Mouse (Mus musculus): ENCODE measurements around the gene Arhgap10.

Arhgap10 gene

DNA sequence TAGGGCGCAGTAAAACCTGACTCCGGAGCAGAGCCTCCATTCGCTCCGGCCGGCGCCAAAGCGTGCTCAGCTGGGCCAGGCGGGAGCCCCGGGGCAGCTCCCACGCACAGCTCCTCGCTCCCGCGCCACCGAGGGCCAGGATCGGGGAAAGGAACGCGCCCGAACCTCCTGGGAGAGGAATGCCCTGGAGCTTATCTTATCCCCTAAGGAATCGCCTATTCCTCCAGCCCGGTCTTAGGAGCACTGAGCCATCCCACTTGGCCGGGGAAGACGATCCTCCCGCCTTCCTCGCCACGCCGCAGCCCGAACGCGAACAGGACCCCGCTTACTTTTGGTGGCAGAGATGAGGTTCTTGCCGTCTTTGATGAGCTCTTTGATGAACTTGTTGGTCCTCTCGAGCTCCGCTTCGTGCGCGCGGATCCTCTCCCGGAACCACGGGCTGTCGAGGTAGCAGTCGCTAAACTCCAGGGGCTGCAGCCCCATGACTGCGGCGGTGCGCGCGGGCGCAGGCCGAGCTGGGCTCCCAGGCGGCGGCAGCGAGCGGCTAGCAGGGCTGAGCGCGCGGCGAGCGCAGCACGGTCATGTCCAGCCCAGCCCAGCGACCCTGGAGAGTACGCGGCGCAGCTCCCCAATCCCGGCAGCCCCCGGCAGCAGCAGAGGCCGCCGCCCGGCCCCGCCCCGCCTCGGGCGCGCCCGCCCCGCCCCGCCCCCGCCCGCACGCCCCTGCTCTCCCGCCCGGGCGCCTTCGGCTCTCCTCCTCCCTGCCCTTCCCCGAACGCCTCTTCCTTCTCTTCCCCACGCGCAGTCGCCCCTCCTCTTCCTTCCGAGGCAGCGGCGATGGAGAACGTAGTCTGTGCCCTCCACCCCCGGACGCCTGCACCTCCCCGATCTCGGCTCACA, at the start of gene Arhgap10:
Gene Arhgap10, minus strand, starts transcription at position 653 of the 900 bp plus-strand sequence.
- DNase-seq (ENCODE audit: low spot score in 2 of 2), result peak; percentile 34 to 47

DNA sequence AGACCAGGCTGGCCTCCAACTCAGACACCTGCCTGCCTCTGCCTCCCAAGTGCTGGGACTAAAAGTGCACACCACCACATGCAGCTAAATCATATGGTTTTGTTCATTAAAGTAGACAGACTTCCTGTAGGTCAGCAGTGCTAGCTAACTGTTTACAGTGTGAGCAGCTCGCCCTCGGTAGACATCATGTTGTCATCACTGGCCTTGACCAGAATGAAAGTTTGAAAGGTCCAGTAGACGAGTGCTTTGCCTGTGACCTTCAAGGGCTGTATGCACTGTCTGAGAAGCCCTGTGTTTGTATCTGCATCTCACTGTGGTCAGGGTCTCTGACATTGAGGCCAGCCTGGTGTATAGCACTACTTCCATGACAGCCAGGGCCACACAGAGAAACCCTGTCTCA, 43.7 kb upstream of the Arhgap10 start:
- DNase-seq (ENCODE audit: low spot score in 2 of 2), result no peak

DNA sequence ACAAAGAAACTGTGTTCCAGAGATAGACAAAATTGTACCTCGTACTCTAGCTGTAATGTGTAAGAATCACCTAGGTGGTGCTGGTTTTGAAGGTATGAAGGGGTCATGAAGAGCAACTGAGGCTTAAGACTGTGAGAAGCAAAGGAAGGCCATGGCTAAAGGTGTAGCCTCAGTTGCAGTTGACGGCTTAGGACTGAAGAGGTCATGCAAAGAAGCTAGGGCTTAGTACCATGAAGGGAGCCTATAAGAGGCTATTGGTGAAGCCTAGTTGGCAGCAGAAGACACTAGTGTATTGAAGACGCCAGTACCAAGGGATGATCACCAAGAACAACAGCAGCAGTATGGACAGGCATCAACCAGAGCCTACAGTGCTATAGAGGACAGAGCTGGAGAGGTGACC, 34.7 kb upstream of the Arhgap10 start:
- DNase-seq (ENCODE audit: low spot score in 2 of 2), result no peak

DNA sequence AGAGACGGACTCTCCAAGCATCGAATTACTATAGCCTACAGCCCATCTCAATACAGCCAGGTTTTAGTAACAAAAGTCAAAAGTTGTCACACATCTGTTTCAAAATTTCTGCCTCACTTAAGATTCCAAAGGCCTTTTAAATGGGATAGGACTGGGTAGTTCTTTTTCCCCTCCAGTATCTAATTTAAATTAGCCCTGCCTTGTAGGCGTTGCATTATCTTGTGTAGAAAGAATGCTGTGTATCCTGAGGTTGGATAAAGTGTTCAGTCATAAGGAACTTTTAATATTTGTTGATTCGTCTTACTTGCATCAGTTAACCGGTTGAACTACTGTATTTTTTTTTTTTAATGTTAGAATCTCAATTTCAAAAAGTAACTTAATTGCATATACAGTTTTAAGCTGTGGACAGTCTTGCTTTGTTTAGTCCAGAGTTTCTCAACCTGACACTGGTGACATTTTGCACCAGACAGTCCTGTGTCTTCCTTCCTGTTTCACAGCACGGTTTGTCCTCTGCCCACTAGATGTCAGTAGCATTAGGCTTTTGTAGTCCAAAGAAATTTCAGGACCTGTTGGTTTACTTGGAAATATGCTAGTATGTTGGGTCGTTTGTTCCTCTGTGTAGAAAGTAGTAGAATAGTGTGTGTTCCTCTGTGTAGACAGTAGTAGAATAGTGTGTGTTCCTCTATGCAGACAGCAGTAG, 32.3 kb upstream of the Arhgap10 start:
- DNase-seq (ENCODE audit: low spot score in 2 of 2), result peak; percentile 16 to 18

DNA sequence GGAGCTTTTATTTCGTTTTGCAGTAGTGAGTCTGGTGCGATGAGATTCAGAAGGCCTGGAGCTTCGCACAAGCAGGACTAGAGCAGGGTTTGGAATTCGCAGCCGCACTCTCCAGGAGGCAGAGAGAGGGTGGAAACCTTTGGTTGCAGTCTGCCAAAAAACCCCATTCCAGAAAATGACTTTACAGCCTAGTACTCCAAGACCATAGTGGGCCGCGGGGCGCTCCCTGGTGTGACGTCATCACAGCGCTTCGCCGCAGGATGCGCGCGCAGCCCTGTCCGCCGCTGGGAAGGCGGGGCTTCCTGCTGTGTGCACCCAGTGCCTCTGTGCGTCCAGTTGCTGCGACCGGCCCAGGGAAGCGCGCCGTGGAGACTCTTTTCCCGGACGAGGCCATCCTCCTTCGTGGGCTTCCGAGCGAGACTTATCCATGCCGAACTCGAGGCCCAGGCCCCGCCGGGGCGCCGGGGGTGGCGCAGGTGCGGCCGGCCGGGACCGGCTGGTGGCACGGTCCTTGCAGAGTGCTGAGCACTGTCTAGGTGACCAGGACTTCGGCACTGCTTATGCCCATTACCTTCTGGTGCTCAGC, 31.5 kb upstream of the Arhgap10 start, which contains the start of gene Prmt9:
Gene Prmt9, plus strand, starts transcription at position 277 of the 586 bp plus-strand sequence.
- peak; percentile 88 to 89 for DNase-seq (ENCODE audit: low spot score in 2 of 2)

DNA sequence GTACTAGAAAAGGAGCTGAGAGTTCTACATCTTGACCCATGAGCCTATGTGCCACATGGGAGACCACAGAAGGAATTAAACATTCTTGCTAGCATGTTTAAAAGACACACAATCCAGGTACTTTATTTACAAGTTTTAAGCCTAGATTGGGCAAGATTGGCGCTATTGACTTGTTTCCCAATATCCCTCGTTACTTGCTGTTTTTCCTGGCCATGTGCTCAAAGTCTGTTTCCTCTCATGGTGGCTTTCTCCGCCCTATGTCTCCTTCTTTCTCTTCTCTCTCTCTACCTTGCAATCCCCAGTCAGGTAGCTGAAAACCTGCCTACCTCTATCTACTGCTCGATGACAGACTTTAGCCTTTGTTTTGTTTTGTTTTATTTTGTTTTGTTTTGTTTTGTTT, 27.9 kb upstream of the Arhgap10 start:
- DNase-seq (ENCODE audit: low spot score in 2 of 2), result no peak

DNA sequence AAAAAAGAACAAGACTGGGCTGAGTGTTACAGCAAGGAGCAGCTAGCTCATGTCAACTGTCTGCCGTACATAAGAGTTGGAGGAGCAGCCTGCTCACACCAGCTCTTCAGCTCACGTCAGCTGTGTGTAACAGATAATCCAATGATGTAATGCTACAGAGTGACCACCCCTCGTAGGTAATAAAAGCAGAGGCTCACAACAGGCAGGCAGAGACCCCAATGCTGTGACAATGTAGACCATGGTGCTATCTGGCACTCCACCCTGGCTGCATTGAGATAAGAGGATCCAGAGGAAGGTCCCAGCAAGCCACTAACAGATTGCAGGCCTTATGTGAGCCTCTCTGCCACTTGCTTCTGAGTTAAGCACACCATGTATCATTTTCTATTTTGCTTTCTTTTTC, 26.7 kb upstream of the Arhgap10 start:
- DNase-seq (ENCODE audit: low spot score in 2 of 2), result no peak

DNA sequence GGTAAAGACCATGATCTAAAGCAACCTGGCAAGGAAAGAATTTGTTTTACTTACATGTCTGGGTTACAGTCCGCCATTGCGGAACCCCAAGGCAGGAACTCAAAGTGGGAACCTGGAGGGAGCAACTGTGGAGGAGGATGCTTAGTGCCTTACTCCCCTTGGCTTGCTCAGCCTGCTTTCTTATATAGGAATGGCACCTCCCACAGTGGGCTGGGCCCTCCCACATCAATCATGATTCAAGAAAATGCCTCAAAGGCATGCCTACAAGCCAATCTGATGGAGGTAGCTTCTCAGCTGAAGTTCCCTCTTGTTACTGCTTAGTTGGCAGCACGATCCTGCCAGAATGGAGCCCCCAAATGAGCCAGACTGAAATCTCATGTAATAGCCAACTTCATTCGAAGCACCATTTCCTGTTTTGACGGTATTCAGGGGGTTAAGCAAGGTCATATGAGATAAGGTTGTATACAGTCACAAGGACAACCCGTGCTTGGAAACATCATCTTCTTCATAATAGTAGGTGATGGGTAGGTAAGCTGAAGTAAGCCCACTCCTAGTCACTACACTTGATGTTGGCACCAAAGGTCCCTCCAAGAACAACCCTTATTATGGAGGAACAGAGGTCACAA, 25.5 kb upstream of the Arhgap10 start:
- no peak for DNase-seq (ENCODE audit: low spot score in 2 of 2)

DNA sequence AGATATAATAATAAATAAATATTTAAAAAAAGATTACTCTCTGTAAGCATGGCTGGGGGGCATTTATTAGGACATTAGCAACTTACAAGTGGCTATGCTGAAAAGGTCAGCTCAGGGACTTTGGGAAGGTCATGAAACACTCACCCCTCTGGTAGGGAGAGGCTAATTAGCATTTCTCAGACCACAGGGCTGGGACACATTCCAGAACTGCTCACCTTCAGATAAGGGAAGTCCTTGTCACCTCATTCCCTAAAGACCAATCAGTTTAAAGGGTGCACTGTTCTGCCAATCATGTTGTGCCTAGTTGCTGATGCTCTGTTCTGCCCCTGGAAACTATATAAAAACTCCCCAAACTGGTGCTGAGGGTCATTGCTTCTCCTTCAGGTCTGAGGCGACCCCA, 20.5 kb upstream of the Arhgap10 start:
- no peak for DNase-seq (ENCODE audit: low spot score in 2 of 2)

DNA sequence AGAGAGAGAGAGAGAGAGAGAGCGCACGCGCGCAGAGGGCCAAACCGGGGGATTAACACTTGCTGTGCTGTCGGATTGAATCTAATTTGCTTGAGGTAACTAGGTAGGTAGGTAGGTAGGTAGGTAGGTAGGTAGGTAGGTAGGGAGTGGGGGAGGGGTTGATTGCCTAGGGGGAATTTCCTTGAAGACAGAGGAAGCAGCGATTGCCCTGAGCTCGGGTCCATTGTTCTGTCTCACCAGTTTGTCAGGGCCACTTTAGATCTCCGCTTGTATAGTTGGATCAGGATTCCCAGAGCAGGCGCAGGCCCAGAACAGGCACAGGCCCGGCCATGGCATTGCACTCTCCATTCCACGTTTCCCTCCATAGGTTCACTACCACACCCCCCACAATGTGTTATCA, 19.1 kb upstream of the Arhgap10 start:
- DNase-seq (ENCODE audit: low spot score in 2 of 2), result no peak

DNA sequence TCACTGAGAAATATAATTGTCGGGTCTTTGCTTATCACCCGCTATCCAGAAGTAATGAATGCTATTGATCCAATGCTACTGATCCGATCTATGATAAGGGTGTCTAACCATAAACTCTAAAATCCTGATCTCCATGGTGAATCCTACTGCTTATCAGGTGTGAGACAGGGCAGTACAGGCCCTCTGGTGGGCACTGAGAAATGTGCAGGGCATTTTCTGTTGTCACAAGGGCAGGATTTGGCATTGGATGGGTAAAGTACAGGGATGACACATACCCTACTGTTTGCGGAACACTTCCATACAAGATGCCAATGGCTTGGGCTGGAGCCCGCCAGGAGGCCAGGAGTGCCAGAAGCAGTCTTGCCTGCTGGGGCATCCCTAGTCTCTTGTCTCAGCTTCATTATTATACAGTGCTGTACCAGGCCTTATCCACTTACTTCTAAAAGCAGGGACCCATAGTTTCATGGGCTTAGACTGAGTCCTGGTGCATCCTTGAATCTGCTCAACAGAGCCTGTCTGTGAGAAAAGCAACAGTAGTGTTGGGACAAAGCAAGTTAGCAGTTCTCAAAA, 17.4 kb upstream of the Arhgap10 start:
- peak; percentile 21 to 31 for DNase-seq (ENCODE audit: low spot score in 2 of 2)

DNA sequence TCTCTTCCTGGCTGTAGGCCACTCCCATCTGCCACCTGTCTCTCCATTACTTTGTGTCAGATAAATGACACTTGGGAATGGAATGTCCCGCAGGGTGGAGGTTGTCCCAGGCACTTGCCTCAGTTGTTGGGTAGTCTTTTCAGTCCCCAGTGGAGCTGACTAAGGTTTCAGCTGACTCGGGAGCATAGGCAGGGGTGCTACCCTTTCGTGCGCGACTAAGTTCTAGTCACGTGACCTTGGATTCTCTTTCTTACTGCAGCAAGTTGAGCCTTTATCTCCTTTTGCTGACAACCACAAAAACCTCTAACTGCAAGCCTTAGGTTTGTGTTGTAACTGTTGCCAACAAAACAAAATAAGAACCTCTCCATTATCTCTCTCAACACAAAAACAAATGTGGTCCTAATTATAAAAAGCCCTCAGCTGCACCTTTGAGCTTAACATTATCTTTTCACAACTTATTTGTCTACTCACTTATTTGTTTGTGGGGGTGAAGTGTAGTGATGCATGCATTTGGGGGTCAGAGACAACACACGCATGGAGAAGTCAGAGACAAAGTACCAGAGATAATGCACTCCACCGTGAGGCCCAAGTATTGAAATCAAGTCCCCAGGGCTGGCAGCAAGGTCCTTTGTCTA, 16.7 kb upstream of the Arhgap10 start:
- no peak for DNase-seq (ENCODE audit: low spot score in 2 of 2)

DNA sequence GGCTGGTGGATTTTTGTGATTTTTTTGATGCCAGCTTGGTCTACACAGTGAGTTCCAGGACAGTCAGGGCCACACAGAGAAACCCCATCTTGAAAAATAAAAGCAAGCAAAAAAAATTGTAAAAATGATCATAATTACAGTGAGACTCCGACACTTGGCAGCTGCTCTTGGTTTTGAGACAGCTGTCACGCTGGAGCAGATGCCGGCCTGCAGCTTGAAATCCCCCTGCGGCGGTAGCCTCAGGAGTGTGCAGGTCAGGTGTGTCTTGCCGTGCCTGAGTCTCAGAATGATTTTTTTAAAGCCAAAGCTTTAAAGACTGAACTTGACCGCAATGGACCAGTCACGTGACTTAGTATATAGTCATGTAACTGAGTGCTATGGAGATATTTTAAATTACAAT, 8.4 kb upstream of the Arhgap10 start:
- DNase-seq (ENCODE audit: low spot score in 2 of 2), result no peak

DNA sequence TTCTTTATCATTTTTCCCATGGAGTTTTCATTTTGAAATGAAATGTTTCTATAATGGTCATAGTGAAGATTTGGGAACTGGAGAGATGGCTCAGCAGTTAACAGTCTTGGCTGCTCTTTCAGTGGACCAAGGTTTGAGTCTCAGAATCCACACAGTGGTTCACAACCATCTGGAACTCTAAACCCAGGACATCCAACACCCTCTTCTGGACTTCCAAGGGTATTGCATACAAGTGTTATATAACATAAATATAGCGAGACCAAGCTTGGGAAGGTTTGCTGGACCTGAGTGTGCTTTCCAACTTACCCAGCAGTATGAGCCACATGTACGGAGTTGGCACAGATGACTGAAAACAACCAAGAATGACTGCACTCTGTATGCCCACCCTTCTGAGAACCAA, 7.2 kb upstream of the Arhgap10 start:
- DNase-seq (ENCODE audit: low spot score in 2 of 2), result no peak

DNA sequence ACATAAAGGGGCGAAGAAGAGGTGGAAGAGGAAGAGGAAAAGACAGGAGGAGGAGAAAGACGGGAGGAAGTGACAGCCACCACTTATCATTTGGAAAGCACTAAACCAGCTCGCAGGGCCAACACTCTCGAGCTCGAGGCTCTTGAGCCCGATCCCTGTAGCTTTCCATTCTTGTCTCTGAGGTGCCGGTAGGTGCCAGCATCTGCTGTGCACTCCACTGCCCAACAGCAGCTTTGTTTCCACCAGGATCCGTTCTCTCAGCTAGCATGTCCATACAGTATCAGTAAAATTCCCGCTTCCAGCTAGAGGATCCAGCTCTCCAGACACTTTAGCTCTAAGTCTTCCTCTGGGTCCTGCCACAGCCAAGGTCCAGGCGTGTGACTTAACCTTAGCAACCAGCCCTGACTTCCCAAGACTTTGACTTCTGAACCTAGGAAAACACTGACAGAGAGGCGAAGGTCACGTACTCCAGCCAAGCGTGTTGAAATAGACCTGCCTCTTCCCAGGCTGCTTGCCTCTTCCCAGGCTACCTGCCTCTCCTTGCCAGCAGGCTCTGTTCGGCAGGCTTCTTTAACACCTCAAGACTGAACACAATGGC, 6.4 kb upstream of the Arhgap10 start:
- DNase-seq (ENCODE audit: low spot score in 2 of 2), result no peak

DNA sequence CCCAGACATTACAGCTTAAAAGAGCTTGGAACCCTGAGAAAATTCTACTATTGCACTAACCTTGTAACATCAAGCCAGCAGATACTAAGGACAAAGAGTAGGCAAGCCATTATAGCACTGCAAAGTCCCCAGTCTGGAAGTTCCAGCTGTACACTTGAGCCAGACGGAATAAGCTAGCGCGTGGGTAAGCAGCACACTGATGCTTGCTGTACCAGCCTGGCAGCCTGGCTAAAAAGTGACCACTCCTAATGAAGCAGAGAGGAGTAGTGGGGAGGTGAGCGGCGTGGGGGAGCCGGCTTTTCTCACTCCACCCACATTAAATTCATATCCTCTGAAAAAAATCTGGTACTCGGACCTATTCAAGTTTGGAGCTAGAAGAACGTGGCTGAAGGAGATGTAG, 5.2 kb upstream of the Arhgap10 start:
- DNase-seq (ENCODE audit: low spot score in 2 of 2), result no peak

DNA sequence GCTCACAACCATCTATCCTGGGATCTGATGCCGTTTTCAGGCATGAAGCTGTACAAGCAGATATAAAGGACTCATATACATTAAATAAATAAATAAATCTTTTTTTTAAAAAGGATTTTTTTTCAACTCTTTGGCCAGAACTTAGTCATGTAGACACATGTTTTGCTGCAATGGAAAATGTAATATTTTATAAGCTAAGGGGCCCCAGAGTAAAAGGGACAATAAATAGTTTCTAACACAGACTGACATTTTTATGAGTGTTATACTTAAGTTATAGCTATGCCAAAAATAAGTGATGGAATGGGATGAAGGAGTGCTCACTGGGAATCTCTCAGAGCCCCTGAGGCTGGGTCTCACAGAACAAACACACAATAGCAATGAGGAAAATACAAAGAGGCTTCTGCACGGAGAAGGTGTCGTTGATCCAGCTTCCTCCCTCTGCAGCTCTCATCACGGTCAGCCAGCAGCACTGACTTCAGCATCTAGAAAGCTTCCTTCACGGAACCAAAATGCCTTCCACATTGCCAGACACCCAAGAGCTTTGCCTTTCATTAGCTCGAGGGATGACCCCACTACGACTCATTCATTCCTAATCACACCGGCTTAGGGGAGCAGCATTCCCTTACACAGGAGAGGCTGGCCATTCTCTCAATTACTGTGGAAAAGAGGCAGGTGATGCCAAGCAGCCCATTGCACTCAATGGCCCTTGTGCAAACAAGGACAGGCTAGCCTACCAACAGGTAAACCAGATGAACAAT, 3.5 kb upstream of the Arhgap10 start:
- DNase-seq (ENCODE audit: low spot score in 2 of 2), result no peak

DNA sequence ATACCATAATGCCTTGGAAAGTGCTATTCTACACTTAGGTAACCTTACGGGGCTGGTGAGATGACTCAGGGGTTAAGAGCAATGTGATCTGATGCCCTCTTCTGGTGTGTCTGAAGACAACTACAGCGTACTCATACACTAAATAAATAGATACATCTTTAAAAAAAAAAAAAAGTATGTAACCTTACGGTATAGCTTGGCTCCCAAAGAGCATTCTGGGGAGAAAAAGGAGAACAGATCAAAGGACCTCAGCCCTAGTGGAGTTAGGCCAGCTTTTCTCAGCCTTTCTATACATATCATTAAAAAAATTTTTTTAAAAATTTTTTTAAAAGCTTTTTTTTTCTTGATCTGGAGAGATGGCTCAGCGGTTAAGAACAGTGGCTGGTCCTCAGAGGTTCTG, 2.8 kb upstream of the Arhgap10 start:
- no peak for DNase-seq (ENCODE audit: low spot score in 2 of 2)

DNA sequence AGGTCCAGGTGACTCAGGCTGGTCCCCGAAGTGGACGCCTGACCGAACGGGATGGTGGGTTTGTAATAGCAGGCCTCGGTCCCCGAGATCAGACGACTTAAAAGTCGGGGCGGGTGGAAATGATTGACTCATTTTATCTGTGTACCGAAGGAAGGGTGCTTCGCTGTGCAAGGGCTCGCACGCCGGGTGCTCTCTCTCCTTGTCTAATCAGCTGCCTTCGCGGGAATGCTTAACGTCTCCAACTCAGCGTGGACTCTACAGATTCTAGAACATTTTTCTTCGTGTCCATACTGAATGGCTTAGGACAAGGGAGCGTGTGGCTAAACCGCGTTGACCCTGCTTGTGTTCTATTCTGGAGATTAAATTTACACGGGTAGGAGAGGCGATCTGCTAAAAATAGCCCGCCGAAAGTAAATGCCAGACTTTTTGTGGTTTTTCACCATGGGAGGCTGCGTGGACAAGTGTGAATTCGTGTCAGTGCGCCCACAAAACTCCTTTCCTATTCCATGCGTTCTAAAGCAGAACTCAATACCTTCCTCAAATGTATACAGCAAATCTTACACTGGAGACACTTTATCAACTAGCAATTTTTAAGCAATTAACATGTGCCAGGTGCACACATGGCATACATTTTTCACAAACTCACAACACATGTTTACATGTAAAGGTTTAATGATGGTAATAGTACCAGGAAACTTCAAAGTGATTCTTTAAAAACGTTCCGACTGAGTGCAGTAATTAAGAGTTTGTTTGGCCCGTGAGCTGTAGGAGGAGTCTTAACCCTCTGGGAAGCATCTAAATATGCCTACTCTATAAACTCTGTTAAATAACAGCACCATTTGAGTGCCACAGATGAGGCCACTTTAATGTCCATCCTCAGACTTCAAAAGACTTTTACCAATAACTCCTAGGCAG, 705 bp upstream of the Arhgap10 start:
- DNase-seq (ENCODE audit: low spot score in 2 of 2), result peak in 1 of 2 experiments; percentile 38
